Mouse (Mus musculus) limb, embryonic 11.5 days (tissue): ENCODE results near the gene Ccin. TPM values are rescaled to one million over a fixed set of nuclear protein-coding genes. Genes with fewer than 3 reads are reported as not detected.

Source experiments
- ATAC-seq: fragments of 200-750 bp; cut with Nextera tagmentation; 2 replicates; pipeline ENCODE4 v1.8.0; 2017; ENCODE audit warnings: low read depth; ENCODE audit not compliant: insufficient number of reproducible peaks, low FRiP score, low TSS enrichment
- DNase-seq: peaks from one replicate; pipeline ENCODE4 v3.0.0-alpha.2; 2015; ENCODE audit warnings: low spot score
- H3K27ac ChIP-seq: fragments of 300-500 bp; sonication (generic); replicated peaks from 2 replicates; pipeline ENCODE4 v1.5.1; 2014; ENCODE audit warnings: low read depth, mild to moderate bottlenecking, low read length
- H3K27me3 ChIP-seq: fragments of 300-500 bp; sonication (generic); 2 replicates; pipeline ENCODE4 v1.6.1; 2014; ENCODE audit warnings: mild to moderate bottlenecking, low read length, mixed read lengths; ENCODE audit not compliant: control insufficient read depth, insufficient read depth
- H3K36me3 ChIP-seq: fragments of 300-500 bp; sonication (generic); 2 replicates; pipeline ENCODE4 v1.6.1; 2014; ENCODE audit warnings: mild to moderate bottlenecking, low read length, moderate library complexity, mixed read lengths; ENCODE audit not compliant: control insufficient read depth, insufficient read depth
- H3K4me1 ChIP-seq: fragments of 300-500 bp; sonication (generic); 2 replicates; pipeline ENCODE4 v1.6.1; 2014; ENCODE audit warnings: low read length, mixed read lengths; ENCODE audit not compliant: control insufficient read depth, insufficient read depth
- H3K4me2 ChIP-seq: fragments of 300-500 bp; sonication (generic); 2 replicates; pipeline ENCODE4 v1.6.1; 2014; ENCODE audit warnings: low read depth, mild to moderate bottlenecking, moderate library complexity; ENCODE audit not compliant: severe bottlenecking
- H3K4me3 ChIP-seq: fragments of 300-500 bp; sonication (generic); 2 replicates; pipeline ENCODE4 v1.5.1; 2014; ENCODE audit warnings: low read depth, low read length
- H3K9ac ChIP-seq: fragments of 300-500 bp; sonication (generic); 2 replicates; pipeline ENCODE4 v1.6.1; 2014; ENCODE audit warnings: mild to moderate bottlenecking, low read length
- H3K9me3 ChIP-seq: fragments of 300-500 bp; sonication (generic); 2 replicates; pipeline ENCODE4 v1.6.1; 2016; ENCODE audit warnings: low read length; ENCODE audit not compliant: control insufficient read depth
- WGBS: fragments of 180-500 bp; shearing (Covaris S2); extraction: QIAGEN DNeasy Blood & Tissue Kit; methylation state at CpG from one replicate; pipeline ENCODE4 v1.1.7; 2014; 5-methylcytosine and 5-hydroxymethylcytosine counted together
- polyA plus RNA-seq: library from polyadenylated mRNA; unstranded; fragments of >200 nt; fragmentation: Nextera tagmentation; extraction: Ambion mirVana; gene quantifications from 2 replicates; pipeline ENCODE4 v1.2.1, GENCODE M21; 2014

Ccin gene
- polyA plus RNA-seq, 1 experiment from 2014 or later, result not detected

- no peaks in the 10 kb centered on the region for H3K27me3 ChIP-seq
- H3K36me3 ChIP-seq, result peaks cover 30% of the 10 kb centered on the region
- 47% methylated on average over 16 of the region's 16 CpGs for WGBS
- ATAC-seq (no peak), DNase-seq (no peak)
- H3K27ac ChIP-seq, result no peak overlapping the region
- no peak overlapping the region for H3K4me3 ChIP-seq
- no peaks in the 10 kb centered on the region for H3K9me3 ChIP-seq
- no peaks in the 10 kb centered on the region for H3K4me1 ChIP-seq
- no peak overlapping the region for H3K4me2 ChIP-seq
- H3K9ac ChIP-seq, result no peak overlapping the region
These were observed 45.2 kb downstream of the Ccin start for GRCm38 (mm10) chr4:44028303-44029135.

DNA sequence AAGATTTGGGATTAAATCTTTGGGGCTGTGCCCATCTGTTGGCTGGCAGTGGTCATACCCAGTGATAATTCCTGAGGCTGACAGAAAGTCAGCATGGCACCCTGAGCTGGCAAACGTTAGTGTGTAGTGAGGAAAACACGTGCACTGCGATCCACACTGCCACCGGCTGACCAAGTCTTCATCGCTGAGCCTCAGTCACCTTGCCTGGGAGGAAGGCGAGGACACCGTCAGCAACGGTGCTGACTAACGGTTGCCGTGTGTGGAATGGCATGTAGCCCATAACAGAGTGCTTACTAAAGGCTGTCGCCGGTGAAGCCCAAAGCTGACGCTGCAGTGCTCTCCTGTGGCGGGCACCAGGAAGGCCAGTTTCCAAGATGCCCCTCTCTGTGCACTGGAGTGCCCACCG lies 46.4 kb downstream of the Ccin start:
- no peak for ATAC-seq
- no peak overlapping the region for H3K27ac ChIP-seq
- 95% methylated on average over 15 of the region's 15 CpGs for WGBS
- H3K27me3 ChIP-seq, result no peaks in the 10 kb centered on the region
- H3K4me1 ChIP-seq, result no peaks in the 10 kb centered on the region
- H3K9me3 ChIP-seq, result no peaks in the 10 kb centered on the region
- DNase-seq, result no peak
- H3K9ac ChIP-seq, result no peak overlapping the region
- no peak overlapping the region for H3K4me2 ChIP-seq
- peaks cover 30% of the 10 kb centered on the region for H3K36me3 ChIP-seq
- no peak overlapping the region for H3K4me3 ChIP-seq

- no peaks in the 10 kb centered on the region for H3K27me3 ChIP-seq
- peaks cover 25% of the 10 kb centered on the region for H3K36me3 ChIP-seq
- H3K4me1 ChIP-seq, result no peaks in the 10 kb centered on the region
- H3K4me2 ChIP-seq, result no peak overlapping the region
- ATAC-seq (no peak), DNase-seq (no peak)
- H3K27ac ChIP-seq, result no peak overlapping the region
- 92% methylated on average over 5 of the region's 5 CpGs for WGBS
- no peak overlapping the region for H3K4me3 ChIP-seq
- no peak overlapping the region for H3K9ac ChIP-seq
- H3K9me3 ChIP-seq, result no peaks in the 10 kb centered on the region
These were observed 48.2 kb downstream of the Ccin start for GRCm38 (mm10) chr4:44031521-44031920.

Other genes with a start within 250 kb of the Ccin start
- not detected in 2 replicates for gene Olfr159, start 212.5 kb upstream of the Ccin start, polyA plus RNA-seq
- gene Olfr156, start 159.6 kb upstream of the Ccin start, polyA plus RNA-seq, result 0.16 and 0.34 TPM in 2 replicates
- gene Olfr157, start 143.3 kb upstream of the Ccin start, polyA plus RNA-seq, result not detected in 2 replicates
- gene Olfr155, start 131.9 kb upstream of the Ccin start, polyA plus RNA-seq, result not detected in 2 replicates
- gene Reck, start 108.0 kb upstream of the Ccin start, polyA plus RNA-seq, result 25.7 and 26.1 TPM in 2 replicates
- gene Glipr2, start 26.1 kb upstream of the Ccin start, polyA plus RNA-seq, result 70.4 and 75.2 TPM in 2 replicates
- 251 and 264 TPM in 2 replicates for gene Clta, start 21.0 kb downstream of the Ccin start, polyA plus RNA-seq
- gene Gne, start 100.7 kb downstream of the Ccin start, polyA plus RNA-seq, result 20.7 and 20.8 TPM in 2 replicates